Mouse (Mus musculus) liver, postnatal 0 days (tissue): ENCODE results near the gene Scaf4.

Source experiments
- CTCF ChIP-seq: sonication (generic); IDR thresholded peaks from 2 replicates; pipeline ENCODE4 v1.5.1; 2016; ENCODE audit warnings: antibody characterized with exemption, low read depth
- EP300 ChIP-seq: IDR thresholded peaks from 2 replicates; pipeline ENCODE4 v1.6.1; 2016; ENCODE audit warnings: antibody characterized with exemption, low read depth, mild to moderate bottlenecking

DNA sequence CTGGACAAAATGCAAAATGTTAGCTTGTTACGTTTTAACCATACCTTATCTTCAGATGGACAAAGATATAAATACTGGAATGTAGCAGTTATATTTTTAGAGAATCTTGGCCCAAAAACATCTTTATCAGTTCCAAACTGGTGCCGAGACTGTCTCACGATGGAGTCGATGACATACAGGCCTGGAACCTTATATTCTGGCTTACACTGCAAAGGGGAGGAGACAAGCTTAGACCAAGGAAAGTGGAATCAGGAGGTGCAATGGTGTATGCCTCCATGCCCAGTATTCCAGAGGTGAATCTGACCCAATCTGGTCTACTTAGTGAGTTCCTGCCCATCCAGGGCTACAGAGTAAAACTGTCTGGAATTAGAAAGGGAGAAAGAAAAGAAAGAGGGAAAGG, 24.2 kb downstream of the Scaf4 start:
- TF ChIP-seq EP300 = no peak
- TF ChIP-seq CTCF = no peak
